Mouse (Mus musculus): Measurements from ENCODE around the gene Pptc7. TPM values are rescaled to one million over a fixed set of nuclear protein-coding genes. Genes with fewer than 3 reads are reported as not detected.

The Pptc7 gene
- total RNA-seq, 2 experiments from 2014 or later: 85.5 to 87.2 TPM

DNA sequence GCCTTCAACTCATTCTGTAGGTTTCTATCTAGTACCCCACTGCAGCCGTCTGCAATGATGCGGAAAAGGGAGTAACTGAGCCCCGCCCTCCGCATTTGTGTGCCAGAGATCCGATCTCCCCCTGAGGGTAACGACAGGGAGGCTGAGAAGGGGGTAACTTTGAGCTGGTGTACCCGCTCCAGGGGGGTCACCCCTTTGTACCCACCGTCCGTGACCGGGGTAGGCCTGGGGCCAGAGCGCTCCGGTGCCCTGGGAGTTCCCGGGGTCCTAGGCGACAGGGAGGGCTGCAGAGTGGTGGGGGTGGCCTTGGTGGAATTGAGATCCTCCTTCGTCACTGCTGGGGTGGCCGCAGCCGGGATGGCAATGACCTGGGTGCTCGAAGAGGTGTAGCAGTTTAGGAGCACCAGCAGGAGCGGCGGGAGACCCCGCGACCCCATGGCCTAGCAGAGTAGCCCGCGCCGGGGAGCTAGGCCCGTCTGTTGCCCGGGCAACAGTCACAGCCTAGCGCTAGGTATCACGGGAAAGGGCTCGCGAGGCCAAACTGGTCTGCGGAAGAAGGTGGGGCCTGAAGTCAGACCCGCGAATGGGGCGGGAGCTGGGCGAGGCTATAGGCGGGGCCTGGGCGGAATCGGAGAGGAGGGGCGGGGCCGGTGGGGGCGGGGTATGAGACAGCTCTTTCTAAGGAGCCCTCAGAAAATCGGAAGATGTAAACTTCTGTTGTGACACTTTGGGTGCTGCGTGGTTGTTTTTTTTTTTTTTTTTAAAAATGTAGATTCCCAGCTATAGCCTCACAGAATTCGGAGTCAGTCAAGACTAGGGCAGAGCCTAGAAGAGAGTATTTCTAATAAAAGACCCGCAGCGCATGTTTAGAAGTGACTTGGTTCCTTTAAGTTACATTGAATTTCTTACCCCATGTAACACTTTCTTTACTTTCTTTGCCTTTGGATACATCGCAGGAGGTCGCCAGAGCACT, 19.9 kb upstream of the Pptc7 start, which contains the start of gene Tctn1:
Tctn1 (minus strand) TSS at position 528 of the 973 bp plus-strand sequence.
- intact Hi-C loops (cut with DNase I): loop anchor here (5.0 kb wide), 1 partner anchor 132 kb away; no protein-coding TSS in a partner anchor
- DNase-seq: peak; percentile 90 to 91

DNA sequence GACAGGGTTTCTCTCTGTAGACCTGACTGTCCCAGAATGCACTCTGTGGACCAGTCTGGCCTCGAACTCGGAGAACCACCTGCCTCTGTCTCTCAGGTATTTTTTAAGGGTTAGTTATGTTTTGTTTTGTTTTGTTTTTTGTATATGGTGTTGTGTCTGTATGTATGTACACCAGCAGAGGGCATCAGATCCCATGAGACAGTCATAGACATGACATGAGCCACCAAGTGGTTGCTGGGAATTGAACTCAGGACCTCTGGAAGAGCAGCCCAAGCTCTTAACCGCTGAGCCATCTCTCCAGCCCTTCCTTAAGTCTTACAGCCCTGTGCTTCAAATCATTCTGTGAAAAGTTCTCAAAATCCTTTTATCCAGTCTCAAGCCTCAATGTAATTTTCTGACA, 19.0 kb upstream of the Pptc7 start:
- DNase-seq: no peak
- intact Hi-C loops (cut with DNase I): loop anchor here (5.0 kb wide), 1 partner anchor 127 kb away; the partner anchor contains the start of gene Arpc3

DNA sequence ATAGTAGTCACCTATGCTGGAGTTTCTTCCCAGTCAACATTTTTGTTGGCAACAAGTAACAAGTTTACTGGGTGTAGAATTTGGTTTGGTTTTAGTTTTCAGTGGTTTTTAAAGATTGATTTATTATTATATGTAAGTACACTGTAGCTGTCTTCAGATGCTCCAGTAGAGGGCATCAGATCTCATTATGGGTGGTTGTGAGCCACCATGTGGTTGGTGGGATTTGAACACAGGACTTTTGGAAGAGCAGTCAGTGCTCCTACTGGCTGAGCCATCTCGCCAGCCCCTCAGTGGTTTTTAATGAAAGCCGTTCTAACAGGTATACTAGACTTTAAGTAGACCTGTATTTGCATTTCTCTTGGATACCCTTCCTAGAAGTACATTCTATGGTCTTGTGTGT, 18.2 kb upstream of the Pptc7 start:
- intact Hi-C loops (cut with DNase I): loop anchor here (5.0 kb wide), 1 partner anchor 126 kb away; the partner anchor contains the start of gene Arpc3
- DNase-seq: no peak

DNA sequence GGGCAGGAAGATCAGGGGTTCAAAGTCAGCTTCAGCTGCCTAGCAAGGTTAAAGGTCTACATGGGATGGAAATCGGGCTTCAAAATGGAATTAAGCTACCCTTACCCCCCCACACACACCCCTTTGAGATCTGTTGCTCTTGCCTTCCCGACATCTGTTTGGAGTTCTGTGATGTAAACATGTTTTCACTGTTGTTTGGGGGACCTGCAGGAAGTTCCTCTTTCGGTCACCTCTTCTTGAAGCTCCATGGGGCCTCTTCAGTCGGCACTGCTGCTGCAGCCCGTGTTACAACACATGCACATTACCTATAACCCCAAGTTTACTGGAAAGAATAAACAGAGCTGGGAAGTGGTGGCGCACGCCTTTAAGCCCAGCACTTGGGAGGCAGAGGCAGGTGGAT, 17.0 kb upstream of the Pptc7 start:
- intact Hi-C loops (cut with DNase I): loop anchor here (5.0 kb wide), 1 partner anchor 125 kb away; the partner anchor contains the start of gene Arpc3
- DNase-seq: no peak

DNA sequence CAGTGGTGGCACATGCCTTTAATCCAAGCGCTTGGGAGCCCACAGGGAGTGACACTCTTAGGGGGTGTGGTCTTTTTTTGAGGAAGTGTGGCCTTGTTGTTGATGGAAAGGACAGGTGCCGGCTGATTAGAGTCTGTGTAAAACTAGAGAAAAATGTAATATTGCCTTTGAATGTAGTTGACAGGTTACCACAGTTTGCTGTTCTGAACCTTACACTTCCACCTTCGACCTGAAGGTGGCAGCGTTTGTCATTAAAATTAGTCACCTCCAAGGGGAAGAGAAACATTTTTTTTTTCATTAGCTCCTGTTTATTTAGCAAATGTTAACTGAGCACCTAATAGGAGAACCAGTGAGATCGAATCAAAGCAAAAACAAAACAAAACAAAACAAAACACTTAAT, 16.3 kb upstream of the Pptc7 start:
- DNase-seq: peak; percentile 79 to 87
- intact Hi-C loops (cut with DNase I): loop anchor here (1.0 to 5.0 kb wide), 2 partner anchors 76 to 124 kb away; partner anchors contain the start of gene Arpc3

DNA sequence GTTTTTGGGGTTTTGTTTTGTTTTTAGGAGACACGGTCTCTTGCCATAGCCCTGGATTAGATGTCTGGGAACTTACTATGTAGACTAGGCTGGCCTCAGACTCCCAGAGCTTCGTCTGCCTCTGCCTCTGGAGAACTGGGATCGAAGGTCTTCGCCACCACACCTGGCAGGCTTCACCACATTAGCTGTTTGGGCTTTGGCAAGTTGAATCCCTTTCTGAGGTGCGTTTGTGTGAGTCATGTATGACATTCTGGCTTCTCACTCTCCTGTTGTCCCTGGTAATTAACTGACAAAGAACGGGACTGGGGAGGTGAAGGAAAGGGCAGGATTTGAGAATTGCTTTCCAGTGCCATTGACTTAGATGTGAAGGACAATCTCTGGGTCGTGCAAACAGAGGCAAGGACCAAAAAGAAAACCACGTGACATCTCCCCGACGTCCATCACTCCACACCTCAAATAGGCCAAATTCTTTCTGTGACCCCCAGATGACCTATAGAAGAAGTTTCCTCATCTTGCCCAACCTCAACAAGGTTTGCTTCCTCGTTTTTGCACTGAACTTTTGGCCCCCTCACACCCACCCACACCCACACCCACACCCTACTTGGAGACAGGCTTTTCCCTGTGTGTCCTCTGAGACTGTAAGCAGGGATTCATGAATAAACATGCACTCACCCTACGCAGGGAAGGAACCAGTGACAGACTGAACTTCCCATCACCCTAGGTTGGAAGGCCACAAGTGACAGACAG, 15.1 kb upstream of the Pptc7 start:
- intact Hi-C loops (cut with DNase I): loop anchor here (1.0 to 5.0 kb wide), 2 partner anchors 75 to 123 kb away; partner anchors contain the start of gene Arpc3
- no peak for DNase-seq

DNA sequence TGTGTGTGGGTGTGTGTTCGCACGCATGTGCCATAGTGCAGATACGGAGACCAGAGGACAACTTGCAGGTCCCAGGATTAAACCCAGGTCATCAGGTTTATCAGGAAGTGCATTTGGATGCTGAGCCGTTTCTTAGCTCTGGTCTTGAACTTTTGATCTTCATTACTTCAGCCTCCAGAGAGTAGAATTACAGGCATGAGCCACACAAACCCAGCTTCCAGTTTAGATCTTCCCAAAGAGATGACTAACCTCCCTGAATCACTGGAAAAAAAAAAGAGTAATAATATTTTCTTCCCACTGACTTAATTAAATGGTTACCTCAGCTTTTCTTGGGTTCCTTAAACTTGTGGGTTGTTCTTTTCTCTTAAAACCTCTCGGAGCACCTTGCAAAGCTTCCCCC, 11.3 kb upstream of the Pptc7 start:
- DNase-seq: no peak
- intact Hi-C loops (cut with DNase I): no loop called here

DNA sequence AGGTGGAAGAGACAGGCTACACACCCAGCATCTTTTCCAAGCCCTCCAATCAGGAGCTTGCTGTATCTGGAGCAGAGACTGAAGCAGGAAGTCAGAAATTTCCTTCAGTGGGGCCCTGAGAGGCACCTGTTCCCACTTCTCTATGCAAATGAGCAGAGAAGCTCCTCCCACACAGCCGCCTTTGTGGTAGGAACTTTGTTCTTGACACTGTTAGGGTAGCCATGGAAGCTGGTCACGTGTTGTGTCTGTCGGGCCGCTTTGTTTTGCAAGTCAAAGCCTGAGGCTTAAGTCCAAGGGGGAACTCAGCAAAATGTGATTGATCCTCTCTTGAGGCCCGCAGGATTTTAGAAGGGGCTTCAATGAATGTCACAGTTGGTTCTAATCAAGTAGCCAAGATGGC, 9.4 kb upstream of the Pptc7 start:
- intact Hi-C loops (cut with DNase I): no loop called here
- DNase-seq: no peak

DNA sequence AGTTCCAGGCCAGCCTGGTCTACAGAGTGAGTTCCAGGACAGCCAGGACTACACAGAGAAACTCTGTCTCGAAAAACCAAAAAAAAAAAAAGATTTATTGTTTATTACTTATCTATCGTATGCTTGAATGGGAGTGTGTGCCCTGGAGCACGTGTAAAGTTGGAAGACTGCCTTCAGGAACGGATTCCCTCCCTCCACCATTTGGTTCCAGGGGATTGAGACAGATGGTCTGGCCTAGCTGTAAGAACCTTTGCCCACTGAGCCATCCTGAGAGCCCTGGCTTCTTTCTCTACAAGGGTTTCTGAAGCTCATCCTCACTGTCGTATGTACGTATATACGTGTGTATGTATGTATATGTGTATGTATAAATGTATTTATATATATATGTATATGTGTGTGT, 5.2 kb upstream of the Pptc7 start:
- DNase-seq: no peak
- intact Hi-C loops (cut with DNase I): no loop called here

DNA sequence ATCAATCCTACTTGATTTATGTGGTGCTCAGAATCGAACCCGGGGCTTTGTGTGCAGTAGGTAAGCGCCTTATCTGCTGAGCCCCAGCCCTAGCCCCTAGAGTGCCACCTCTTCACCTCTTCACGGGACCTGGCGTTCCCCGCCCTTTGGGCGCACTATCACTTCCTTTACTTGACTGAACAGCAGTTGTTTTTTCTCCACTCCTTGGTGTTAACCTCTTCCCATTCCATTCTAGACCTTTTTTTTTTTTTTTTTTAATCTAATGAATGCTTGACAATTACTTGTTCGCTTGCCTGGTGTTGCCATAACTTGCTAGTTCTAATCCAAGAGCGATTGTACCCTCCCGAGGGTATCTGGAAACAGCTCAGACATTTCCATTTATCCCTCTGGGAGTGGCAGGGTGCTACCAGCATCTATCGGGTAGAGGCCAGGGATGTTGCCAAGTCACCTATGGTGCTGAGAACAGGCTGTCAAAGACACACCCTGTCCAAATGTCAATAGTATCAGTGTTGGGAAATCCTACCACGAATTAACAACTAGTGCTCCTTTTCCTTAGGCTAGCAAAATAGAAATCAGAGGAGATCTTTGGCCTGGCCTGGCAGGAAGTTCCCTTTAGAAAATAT, 4.3 kb upstream of the Pptc7 start:
- DNase-seq: no peak
- intact Hi-C loops (cut with DNase I): no loop called here

DNA sequence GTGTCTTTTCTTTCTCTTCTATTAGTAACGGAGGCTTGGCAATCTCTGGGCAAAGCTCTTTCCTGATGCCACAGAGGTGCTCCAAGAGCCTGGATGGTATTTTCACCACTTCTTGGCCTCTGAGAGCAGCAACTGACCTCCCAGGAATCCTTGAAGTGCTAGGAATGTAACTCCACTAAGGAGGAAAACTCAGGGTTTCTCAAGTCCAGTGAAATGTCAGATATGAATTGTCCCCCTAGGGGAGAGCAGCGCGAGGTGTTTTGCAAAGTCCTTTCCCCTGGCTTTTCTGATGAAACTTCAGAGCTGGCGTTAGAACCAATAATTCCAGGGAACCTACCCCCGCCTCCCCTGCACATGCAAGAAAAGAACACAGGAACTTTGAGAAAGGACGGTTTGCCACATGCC, 3.7 kb upstream of the Pptc7 start:
- no peak for DNase-seq
- intact Hi-C loops (cut with DNase I): no loop called here

DNA sequence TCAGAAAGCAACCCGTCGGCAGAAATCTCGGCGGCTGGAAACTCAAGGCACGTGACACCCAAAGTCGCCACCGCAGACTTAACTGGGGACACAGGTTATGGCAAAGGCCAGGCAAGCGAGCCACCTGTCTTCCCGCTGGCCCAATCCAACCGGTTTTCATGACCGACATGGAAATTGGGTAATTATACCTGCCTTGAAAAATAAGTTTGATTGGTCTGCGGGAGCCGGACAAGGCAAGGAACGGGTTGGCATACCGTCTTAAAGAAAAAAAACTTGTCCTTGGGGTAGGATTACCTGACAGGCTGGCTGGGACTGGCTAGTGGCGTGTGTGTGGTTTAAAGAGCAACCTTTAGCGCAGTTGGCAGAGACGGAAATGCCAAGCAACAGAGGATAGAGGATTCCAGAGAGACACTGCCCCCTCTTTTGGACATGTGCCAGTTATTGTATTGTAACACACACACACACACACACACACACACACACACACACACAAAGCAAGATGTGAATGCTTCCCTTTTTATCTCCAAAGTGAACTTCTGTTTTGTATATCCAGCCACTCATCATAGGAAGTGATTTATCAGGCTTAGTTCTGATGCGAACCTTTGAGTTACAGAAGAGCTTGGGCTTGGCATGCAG, 3.2 kb upstream of the Pptc7 start:
- intact Hi-C loops (cut with DNase I): no loop called here
- peak in 1 of 2 experiments; percentile 30 for DNase-seq

DNA sequence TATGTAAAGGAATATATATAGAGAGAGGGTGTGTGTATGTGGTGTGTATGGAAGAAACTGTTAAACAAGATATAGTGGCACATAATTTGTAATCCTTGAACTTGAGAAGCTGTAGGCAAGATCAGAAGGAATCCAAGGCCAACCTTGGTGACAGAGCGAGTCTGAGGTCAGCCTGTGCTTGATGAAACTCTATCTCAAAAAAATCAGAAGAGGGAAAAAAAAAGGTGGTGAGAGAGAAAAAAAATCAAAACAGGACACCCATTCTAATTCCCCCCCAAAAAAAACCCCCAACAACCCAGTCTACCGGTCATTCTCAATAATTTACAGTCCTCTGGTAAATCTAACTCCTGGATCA, 360 bp upstream of the Pptc7 start:
- no peak for DNase-seq
- intact Hi-C loops (cut with DNase I): no loop called here

DNA sequence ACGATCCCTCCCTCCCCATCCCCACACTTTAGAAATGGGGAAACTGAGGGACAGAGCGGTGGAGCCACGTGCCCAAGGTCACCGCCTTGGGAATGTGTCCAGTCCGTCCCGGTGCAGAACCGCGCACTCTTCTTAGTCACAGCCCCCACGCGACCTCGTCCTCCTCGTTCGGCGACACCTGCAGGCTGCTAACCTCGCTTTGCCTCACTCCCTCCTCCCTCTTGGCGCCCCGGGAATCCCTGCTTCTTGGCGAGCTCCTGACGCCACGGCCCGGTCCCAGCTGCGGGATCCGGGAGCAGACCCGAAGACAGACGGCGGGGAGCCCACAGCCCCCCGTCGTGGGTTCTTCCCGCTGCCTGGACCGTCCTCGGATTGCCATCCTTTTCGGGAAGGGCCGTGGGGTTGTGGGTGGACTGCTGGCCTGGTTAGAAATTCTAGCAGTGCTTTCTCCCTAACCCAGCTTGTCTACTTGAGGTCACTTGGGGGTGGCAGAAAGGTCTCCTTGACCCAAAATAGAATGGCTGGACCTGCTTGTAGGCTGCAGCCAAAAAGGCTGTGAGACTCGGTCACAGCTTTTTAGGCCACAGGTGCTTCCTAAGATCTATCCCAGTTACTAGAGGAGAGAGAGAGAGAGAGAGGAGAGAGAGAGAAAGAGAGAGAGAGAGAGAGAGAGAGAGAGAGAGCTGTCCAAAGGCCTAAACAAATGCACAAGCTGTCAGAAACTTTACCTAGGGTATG, 1.0 kb downstream of the Pptc7 start:
- intact Hi-C loops (cut with DNase I): no loop called here
- peak; percentile 56 to 65 for DNase-seq

DNA sequence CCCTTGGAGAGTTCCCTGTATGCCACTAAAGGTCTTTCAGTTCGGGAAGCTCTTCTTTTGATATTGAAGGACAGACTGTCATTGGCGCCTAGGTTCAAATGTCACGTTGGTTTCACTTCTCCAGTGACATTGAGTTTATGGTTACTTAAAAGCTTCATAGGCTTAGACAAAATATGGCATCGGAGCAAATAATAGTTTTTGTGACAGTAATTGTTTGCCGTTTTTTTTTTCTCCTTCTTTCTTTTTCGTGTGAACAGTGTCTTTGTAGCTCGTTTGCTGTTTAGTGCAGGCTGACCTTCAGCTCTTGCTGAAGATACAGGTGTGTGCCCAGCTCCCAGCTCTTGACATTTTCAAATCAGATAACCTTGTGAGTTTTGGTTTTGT, 1.6 kb downstream of the Pptc7 start:
- intact Hi-C loops (cut with DNase I): no loop called here
- no peak for DNase-seq

DNA sequence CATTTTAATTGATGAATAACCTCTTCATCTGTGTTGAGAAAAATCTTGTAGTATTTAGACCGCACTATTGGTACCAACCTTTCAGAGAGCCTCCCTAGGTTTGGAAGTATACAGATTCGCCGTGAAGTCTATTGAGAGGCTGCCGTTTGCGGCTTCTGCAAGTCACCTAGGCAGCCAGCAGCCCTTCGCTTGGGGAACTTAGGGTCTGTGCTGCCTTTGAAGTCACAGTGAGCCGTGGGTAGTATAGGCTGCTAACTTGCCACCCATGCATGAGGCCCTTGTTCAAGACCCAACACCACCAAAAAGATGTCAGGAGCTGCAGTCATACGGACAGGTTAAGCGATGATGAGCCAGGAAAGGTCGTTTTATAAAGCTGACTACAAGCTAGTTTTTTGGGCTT, 2.0 kb downstream of the Pptc7 start:
- intact Hi-C loops (cut with DNase I): no loop called here
- no peak for DNase-seq

DNA sequence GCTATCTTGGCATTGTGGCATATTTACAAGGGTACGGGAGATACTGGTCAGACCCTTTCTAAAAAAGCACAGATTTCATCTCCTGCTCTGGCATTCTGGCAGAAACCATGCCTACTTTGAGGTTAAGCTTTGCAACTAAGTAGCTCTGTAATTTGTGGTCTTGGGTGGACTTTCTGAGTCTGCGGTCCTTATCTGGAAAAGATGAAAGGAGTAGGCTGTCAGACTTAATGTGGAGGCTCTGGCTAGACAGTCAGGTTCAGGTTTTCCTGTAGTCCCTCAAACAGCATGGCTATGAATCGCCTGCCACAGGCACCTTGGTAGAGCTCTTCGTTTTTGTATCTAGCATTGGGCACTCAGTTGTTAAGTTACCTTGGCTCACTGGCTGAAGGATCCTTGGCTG, 2.9 kb downstream of the Pptc7 start:
- intact Hi-C loops (cut with DNase I): no loop called here
- no peak for DNase-seq

DNA sequence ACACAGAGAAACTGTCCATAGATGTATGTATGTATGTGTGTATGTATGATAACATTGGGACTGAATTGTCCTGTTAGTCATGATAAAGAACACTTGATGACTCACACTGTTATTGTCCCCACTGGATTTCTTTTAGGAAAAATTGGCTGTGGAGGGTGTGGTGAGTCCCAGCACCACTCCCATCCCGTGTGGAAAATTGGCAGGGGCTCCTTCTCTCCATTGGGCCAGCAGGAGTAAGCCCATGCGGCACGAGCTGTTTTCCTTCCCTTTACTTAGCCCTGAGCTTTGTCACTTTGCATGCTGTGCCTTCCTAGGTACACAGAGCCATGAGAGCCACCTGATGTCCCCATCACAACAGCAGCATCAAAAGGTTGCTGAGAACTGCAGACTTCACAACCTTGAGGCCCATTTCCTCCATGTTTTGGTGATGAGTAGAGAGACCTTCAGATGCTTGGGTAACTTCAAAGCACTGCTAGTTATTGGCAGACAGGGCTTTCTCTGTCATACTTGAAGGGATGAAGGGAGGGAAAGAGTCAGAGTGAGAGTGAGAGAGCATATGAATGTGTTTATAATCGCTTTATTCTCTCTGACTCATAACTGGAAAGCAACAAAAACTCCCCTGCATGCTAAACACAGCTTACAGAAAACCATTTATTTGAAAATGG, 4.1 kb downstream of the Pptc7 start:
- intact Hi-C loops (cut with DNase I): no loop called here
- no peak for DNase-seq

DNA sequence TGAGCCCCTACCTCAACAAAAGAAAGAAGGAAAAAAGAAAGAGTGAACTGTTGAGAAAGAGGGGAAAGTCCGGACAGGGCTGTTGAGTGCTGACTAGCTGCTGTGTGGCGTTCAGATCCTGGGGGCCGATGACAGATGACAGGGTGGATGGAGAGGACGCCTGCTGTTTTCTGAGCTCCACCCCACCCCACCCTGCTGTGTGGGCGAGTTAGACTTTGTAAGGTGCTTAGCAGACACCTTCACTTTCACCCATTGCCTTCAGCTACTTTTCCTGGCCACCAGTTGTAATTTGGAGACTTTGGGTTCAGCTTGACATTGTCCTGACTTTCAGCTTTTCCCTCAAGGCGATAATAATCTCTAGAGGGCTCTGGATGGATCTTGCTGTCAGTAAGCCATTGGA, 7.0 kb downstream of the Pptc7 start:
- no peak for DNase-seq
- intact Hi-C loops (cut with DNase I): no loop called here
